Mouse (Mus musculus) Muller cell, postnatal 12 days (primary cell): ENCODE data around the gene Eng.

Experiments
- DNase-seq: peaks from one replicate; pipeline ENCODE4 v3.0.0-alpha.2; 2015; ENCODE audit errors: inconsistent ontology term

Gene Eng

GRCm38 (mm10) chr2:32624111-32624748 is 22.2 kb upstream of the Eng start:
- DNase-seq: no peak

- DNase-seq: peak; percentile 75
These were observed 21.1 kb upstream of the Eng start for GRCm38 (mm10) chr2:32625212-32625872.

GRCm38 (mm10) chr2:32625873-32626694 is 20.3 kb upstream of the Eng start:
- peak; percentile 57 for DNase-seq

- no peak for DNase-seq
These were observed 18.9 kb upstream of the Eng start for GRCm38 (mm10) chr2:32627266-32628043.

GRCm38 (mm10) chr2:32628044-32628550 is 18.3 kb upstream of the Eng start:
- DNase-seq: peak; percentile 42

GRCm38 (mm10) chr2:32628729-32629128 is 17.7 kb upstream of the Eng start:
- DNase-seq: peak; percentile 91

GRCm38 (mm10) chr2:32629276-32629976 is 17.0 kb upstream of the Eng start:
- DNase-seq: peak; percentile 95

GRCm38 (mm10) chr2:32630036-32630435 is 16.4 kb upstream of the Eng start:
- no peak for DNase-seq

GRCm38 (mm10) chr2:32631046-32631445 is 15.3 kb upstream of the Eng start:
- DNase-seq: no peak

GRCm38 (mm10) chr2:32631737-32632394 is 14.5 kb upstream of the Eng start:
- DNase-seq: peak; percentile 85

GRCm38 (mm10) chr2:32633660-32634059 is 12.7 kb upstream of the Eng start:
- DNase-seq: no peak

- DNase-seq: no peak
These were observed 11.9 kb upstream of the Eng start for GRCm38 (mm10) chr2:32634277-32635105.

- DNase-seq: no peak
These were observed 9.8 kb upstream of the Eng start for GRCm38 (mm10) chr2:32636617-32637016.

- no peak for DNase-seq
These were observed 8.6 kb upstream of the Eng start for GRCm38 (mm10) chr2:32637778-32638281.

GRCm38 (mm10) chr2:32639632-32640031 is 6.8 kb upstream of the Eng start:
- no peak for DNase-seq

- DNase-seq: no peak
These were observed 5.8 kb upstream of the Eng start for GRCm38 (mm10) chr2:32640550-32641051.

GRCm38 (mm10) chr2:32641810-32642209 is 4.6 kb upstream of the Eng start:
- DNase-seq: no peak

GRCm38 (mm10) chr2:32642813-32643212 is 3.6 kb upstream of the Eng start:
- no peak for DNase-seq

- no peak for DNase-seq
These were observed 2.3 kb upstream of the Eng start for GRCm38 (mm10) chr2:32644083-32644482.
